Mouse (Mus musculus) thymus, adult 2 months (tissue): ENCODE measurements around the gene Zan. TPM values are rescaled to one million over a fixed set of nuclear protein-coding genes. Genes with fewer than 3 reads are reported as not detected.

Source experiments
- DNase-seq: peaks from one replicate; pipeline ENCODE4 v3.0.0; 2021
- H3K27ac ChIP-seq: fragments of 200-500 bp; 2 replicates; pipeline ENCODE4 v1.5.1; 2012; ENCODE audit warnings: low read length, control low read depth; ENCODE audit not compliant: control insufficient read depth, insufficient read depth
- H3K27me3 ChIP-seq: fragments of 200-500 bp; 2 replicates; pipeline ENCODE4 v1.6.1; 2012; ENCODE audit warnings: mild to moderate bottlenecking, low read length, moderate library complexity, mixed read lengths; ENCODE audit not compliant: control insufficient read depth, insufficient read depth
- H3K36me3 ChIP-seq: fragments of 200-500 bp; 2 replicates; pipeline ENCODE4 v1.6.1; 2012; ENCODE audit warnings: mild to moderate bottlenecking, low read length, moderate library complexity; ENCODE audit not compliant: control insufficient read depth, insufficient read depth
- H3K4me1 ChIP-seq: fragments of 200-500 bp; replicated peaks from 2 replicates; pipeline ENCODE4 v1.6.1; 2012; ENCODE audit warnings: low read length; ENCODE audit not compliant: control insufficient read depth, insufficient read depth
- H3K4me3 ChIP-seq: fragments of 200-500 bp; 2 replicates; pipeline ENCODE4 v1.5.1; 2012; ENCODE audit warnings: mild to moderate bottlenecking, low read length, control low read depth, moderate library complexity; ENCODE audit not compliant: control insufficient read depth, insufficient read depth
- CTCF ChIP-seq: fragments of 200-500 bp; IDR thresholded peaks from 2 replicates; pipeline ENCODE4 v1.5.1; 2012; ENCODE audit warnings: mild to moderate bottlenecking, control low read depth, low read length, moderate library complexity, borderline replicate concordance; ENCODE audit not compliant: control insufficient read depth, poor library complexity, insufficient read depth; ENCODE audit errors: extremely low read depth
- POLR2A ChIP-seq: fragments of 200-500 bp; IDR thresholded peaks from 2 replicates; pipeline ENCODE4 v1.6.1; 2012; ENCODE audit warnings: mild to moderate bottlenecking, low read length, control low read depth, moderate library complexity; ENCODE audit not compliant: control insufficient read depth, poor library complexity, insufficient read depth; ENCODE audit errors: extremely low read depth
- WGBS: fragments of 180-500 bp; shearing (Covaris S2); methylation state at CpG from one replicate; pipeline ENCODE4 v1.1.7; 2018; 5-methylcytosine and 5-hydroxymethylcytosine counted together
- polyA plus RNA-seq: library from polyadenylated mRNA; depleted of rRNA; stranded (reverse); fragments of >200 nt; gene quantifications from 2 replicates; pipeline ENCODE4 v1.2.3, GENCODE M21; 2012

The Zan gene
- polyA plus RNA-seq, 1 experiment = 0.36 TPM

DNA sequence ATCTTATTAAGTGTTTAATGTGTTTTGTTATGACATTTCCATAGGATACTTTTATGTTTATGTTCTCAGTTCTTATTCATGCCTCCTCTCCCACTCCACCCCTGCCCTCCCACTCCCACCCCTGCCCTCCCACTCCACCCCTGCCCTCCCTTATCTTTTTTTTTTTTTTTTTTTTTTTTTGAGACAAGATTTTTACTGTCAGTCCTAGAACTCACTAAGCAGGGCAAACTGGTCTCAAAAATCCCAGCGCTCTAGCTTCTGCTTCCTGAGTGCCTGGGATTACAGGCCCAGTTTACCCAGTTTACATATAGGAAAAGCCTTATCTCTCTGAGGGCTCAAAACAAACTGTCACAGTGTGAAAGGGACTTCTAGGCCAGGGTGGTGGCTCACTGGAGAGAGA, 130.5 kb downstream of the Zan start:
- Histone ChIP-seq H3K36me3 (no peaks in the 10 kb centered on the region), H3K4me3 (no peak overlapping the region), H3K27ac (no peak overlapping the region), H3K27me3 (peaks cover 7% of the 10 kb centered on the region), H3K4me1 (0 out of 2 replicates have a peak, but pooled peaks cover 4% of the 10 kb centered on the region)
- DNase-seq = no peak
- WGBS = 94% methylated on average over 1 of the region's 1 CpGs
- no peak for TF ChIP-seq POLR2A
- no peak for TF ChIP-seq CTCF

- Histone ChIP-seq H3K36me3 (no peaks in the 10 kb centered on the region), H3K4me3 (no peak overlapping the region), H3K27me3 (peaks cover 7% of the 10 kb centered on the region), H3K4me1 (0 out of 2 replicates have a peak, but pooled peaks cover 4% of the 10 kb centered on the region), H3K27ac (no peak overlapping the region)
- no peak for TF ChIP-seq POLR2A
- TF ChIP-seq CTCF = no peak
- DNase-seq = no peak
- under 1% methylated on average over 9 of the region's 9 CpGs for WGBS
Measured at GRCm38 (mm10) chr5:137345821-137346220, 131.0 kb downstream of the Zan start.

DNA sequence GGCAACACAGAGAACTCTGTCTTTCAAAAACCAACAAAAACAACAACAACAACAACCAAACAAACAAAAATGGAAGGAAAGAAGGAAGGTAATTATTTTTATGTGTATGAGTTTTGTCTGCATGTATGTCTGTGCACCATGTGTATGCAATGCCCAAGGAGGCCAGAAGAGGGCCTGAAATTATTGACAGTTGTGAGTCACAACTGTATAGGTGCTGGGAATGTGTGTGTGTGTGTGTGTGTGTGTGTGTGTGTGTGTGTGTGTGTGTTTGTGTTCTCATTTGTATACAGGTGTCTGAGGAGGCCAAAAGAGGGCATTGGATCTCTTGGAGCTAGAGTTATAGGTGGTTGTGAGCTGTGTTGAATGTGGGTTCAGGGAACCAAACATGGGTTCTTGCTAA, 133.0 kb downstream of the Zan start:
- peaks cover 3% of the 10 kb centered on the region for H3K27me3 ChIP-seq
- no peak overlapping the region for H3K4me3 ChIP-seq
- no peak overlapping the region for H3K27ac ChIP-seq
- peaks cover 9% of the 10 kb centered on the region for H3K4me1 ChIP-seq
- no peaks in the 10 kb centered on the region for H3K36me3 ChIP-seq
- DNase-seq = no peak
- no peak for TF ChIP-seq CTCF
- TF ChIP-seq POLR2A = no peak

DNA sequence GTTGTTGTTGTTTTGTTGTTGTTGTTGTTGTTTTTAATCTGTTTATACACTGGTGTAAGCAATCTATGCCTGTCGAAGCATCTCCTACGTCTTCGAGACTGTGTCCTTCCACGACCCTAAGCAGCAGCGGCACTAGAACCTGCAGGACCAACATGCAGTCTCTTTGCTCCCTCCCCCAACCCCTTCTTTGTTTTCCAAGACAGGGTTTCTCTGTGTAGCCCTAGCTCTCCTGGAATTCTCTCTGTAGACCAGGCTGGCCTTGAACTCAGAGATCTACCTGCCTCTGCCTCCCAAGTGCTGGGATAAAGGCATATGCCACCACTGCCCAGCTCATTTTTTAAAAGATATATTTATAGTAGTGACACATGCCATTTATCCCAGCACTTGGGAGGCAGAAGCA, 133.5 kb downstream of the Zan start:
- no peak for TF ChIP-seq CTCF
- TF ChIP-seq POLR2A = no peak
- Histone ChIP-seq H3K27ac (no peak overlapping the region), H3K36me3 (no peaks in the 10 kb centered on the region), H3K4me3 (no peak overlapping the region), H3K27me3 (no peaks in the 10 kb centered on the region; the same call in 1 of the 2 replicates), H3K4me1 (peaks cover 14% of the 10 kb centered on the region)
- DNase-seq = no peak
- WGBS = 95% methylated on average over 5 of the region's 5 CpGs

DNA sequence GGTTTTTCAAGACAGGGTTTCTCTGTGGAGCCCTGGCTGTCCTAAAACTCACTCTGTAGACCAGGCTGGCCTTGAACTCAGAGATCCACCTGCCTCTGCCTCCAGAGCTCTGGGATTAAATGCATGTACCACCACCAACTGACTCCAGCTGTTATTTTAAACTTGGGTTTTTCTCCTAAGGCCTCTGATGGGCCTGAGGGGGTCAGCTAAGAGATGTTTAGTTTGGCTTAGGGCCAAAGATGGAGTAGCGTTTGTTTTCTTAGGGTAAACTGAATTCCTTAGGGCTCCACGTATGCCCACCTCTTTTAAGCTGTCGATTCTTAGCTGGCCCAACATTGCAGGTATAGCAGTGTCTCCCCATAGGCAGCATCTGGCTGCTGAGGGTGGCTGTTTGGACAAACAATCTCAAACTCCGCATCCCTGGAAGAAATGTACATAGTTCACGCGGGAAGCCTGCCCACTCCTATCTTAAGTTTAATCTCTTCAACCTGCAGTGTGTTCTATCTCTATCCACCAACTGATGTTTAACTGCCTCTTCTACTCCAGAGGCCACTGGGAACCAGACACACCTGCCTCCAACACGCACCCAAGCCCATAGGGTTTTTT, 134.4 kb downstream of the Zan start:
- no peak for DNase-seq
- H3K4me1 ChIP-seq = peaks cover 14% of the 10 kb centered on the region
- 70% methylated on average over 7 of the region's 7 CpGs for whole genome bisulfite sequencing
- no peak overlapping the region for H3K4me3 ChIP-seq
- TF ChIP-seq POLR2A (no peak), CTCF (no peak)
- no peak overlapping the region for H3K27ac ChIP-seq
- no peaks in the 10 kb centered on the region for H3K27me3 ChIP-seq
- H3K36me3 ChIP-seq = no peaks in the 10 kb centered on the region

GRCm38 (mm10) chr5:137340222-137340621, 136.6 kb downstream of the Zan start:
- Histone ChIP-seq H3K27me3 (no peaks in the 10 kb centered on the region), H3K36me3 (no peaks in the 10 kb centered on the region), H3K4me3 (no peak overlapping the region), H3K27ac (no peak overlapping the region), H3K4me1 (peaks cover 9% of the 10 kb centered on the region)
- TF ChIP-seq CTCF (no peak), POLR2A (no peak)
- 90% methylated on average over 6 of the region's 6 CpGs for WGBS
- no peak for DNase-seq

- Histone ChIP-seq H3K4me1 (peaks cover 9% of the 10 kb centered on the region), H3K36me3 (no peaks in the 10 kb centered on the region), H3K27ac (no peak overlapping the region), H3K4me3 (no peak overlapping the region), H3K27me3 (no peaks in the 10 kb centered on the region)
- no peak for DNase-seq
- TF ChIP-seq CTCF (no peak), POLR2A (no peak)
- 52% methylated on average over 22 of the region's 22 CpGs for WGBS
Measured at GRCm38 (mm10) chr5:137339290-137339979, 137.4 kb downstream of the Zan start.
